Mouse (Mus musculus): ENCODE data around the gene Vhl. TPM values are rescaled to one million over a fixed set of nuclear protein-coding genes. Genes with fewer than 3 reads are reported as not detected.

The Vhl gene
- total RNA-seq (2021) = 10 to 100 TPM; 11.6 to 18.1 TPM

DNA sequence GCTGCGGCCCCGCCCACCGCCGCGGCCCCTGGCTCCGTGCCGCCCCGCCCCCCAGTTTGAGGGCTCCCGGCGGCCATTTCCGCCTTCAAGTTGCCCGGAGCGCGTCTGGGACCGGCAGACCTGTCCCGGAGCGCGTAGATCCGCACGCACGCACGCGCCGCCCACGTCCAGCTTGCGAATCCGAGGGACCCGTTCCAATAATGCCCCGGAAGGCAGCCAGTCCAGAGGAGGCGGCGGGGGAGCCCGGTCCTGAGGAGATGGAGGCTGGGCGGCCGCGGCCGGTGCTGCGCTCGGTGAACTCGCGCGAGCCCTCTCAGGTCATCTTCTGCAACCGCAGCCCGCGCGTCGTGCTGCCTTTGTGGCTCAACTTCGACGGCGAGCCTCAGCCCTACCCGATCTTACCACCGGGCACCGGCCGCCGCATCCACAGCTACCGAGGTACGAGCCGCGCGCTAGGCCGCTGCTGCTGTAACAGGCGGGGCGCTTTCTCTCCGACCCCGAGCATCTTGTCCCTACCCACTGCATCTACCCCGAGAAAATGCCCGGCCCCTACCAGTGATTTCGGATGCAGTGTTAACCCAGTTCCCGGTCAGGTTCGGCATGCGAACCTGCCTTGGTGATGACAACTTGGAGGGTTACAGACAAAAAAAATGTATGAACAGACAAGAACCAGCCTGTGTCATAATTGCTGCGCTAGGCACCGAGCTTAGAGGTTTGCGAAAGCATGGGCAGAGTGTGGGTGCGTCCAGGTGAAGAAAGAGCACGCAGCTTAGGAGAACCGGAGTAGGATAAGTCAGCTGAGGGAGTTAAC is at the start of gene Vhl:
TSS of gene Vhl (plus strand) at position 19 of the 811 bp plus-strand sequence.
- intact Hi-C loops (cut with DNase I) = no loop called here
- DNase-seq = peak; percentile 92

DNA sequence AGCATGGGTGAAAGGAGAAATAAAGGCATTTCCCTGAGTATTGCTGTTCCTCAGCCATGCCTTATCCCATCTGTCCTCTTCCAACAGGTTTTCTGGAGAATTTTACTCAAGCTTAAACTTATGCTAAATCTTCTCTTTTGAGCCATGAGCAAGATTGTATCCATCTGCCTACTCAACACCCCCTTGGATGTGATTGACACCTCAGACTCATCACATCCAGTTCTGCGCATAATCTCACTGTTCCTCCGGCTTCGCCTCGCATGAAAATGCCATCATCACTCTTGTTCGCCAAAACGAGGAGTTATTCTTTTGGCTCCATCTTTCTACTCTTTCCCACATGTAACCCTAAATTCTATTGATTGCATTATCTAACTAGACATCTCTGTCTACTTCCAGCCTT is 47.7 kb upstream of the Vhl start:
- DNase-seq = no peak
- intact Hi-C loops (cut with DNase I) = no loop called here

DNA sequence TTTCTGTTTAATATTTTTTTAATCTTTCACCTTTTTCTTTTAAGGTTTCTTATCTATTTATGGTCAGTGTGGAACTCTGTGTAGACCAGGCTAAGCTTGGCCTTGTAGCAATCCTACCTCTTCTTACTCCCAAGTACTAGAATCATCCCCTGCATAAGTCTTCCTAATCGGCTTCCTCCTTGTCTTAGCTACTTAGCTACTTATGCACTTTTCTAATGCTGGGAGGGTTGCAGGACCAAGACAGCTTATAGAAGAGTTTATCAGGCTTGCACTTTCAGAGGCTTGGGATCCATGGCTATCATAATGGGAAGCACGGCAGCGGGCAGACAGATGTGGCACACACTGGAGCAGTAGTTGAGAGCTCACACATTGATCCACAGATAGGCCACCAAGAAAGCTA is 44.5 kb upstream of the Vhl start:
- no peak for DNase-seq
- intact Hi-C loops (cut with DNase I) = no loop called here

DNA sequence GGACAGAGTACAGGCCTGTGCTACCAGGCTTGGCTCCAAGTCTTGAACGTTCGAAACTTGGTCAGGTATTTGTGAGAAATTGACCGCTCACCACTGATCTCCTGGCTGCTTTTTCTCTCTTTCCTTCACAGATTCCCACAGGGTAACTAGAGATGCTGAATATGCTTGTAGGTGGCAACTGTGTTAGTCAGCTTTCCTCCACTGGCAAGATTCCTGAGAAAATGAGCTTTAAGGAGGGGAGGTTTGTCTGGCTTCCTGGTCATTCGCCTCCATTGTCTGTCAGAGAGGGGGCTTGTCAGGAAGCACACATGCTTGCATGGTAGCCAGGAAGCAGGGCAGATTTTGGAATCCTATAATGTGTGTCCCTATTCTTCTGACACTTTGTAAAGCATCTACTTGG is 40.7 kb upstream of the Vhl start:
- DNase-seq = no peak
- intact Hi-C loops (cut with DNase I) = no loop called here

DNA sequence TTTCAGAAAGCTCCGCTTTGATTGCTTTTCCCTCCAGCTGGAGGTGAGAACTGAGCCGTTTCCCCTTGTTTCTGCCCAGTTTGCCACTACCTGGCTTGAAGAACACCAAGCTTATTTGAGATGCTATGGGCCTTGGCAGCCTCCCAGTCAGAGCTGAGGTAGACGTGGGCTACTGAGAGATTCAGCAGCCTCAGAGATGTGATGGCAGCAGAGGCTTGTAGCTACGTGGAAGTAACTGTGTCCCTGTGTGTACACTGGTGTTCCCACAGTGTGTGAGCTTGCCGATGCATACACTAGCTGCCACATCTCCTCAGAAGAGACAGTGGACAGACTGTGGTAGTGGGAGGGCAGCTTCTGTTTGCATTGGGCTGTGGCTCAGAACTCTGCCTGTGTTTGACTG is 38.7 kb upstream of the Vhl start:
- intact Hi-C loops (cut with DNase I) = no loop called here
- DNase-seq = no peak

DNA sequence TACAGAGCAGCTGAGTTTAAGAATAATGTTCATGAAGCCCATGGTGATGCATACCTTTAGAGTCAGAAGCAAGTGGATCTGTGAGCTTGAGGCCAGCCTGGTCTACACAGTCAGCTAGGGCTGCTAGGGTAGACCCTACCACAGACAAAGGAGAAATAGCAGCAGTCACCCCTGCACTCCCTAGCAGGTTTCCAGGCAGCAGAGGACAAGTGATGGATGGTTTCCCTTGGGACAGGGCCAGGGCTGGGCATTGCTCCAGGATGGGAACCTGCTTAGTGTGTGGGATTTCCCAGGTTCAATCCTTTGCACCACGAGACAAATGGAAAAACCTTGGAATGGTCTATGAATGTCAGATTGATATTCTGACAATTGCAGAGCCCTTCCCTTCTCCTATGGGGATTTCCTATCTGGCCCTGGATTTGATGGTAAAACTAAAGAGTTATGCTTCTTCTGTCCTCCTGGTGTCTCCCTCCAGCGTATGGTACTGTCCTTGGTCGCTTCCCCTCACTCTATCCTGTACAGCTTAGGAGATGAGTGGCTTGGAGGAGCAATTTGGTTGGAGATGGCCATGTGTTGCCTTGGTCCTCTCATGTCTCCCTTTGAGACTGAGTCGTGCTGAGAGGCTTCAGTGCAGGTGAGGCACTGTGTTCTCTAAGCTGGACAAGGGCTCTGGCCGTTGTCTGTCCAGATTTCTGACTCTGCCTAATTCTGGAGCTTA is 37.1 kb upstream of the Vhl start:
- DNase-seq = peak; percentile 26 to 30

DNA sequence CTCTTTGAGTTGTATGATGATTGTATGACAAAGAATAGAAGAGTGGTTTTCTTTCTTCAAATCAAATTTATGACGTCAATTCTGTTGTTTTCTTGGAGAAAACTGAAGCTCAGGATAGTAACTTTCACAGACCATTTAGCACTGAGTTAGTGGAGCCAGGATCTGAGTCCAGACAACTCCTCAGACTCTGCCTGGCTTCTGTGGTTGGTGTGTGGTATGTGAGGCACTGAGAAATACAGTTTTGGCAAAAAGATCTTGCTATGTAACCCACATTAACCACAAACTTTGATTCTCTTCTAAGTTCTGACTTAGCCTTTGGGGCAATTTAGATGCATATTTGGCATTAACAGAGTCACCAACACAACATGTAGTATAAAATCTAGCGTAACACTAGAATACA is 31.1 kb upstream of the Vhl start:
- intact Hi-C loops (cut with DNase I) = no loop called here
- no peak for DNase-seq

More for the DNA sequence above, 37.1 kb upstream of the Vhl start:
- intact Hi-C loops (cut with DNase I) = no loop called here

DNA sequence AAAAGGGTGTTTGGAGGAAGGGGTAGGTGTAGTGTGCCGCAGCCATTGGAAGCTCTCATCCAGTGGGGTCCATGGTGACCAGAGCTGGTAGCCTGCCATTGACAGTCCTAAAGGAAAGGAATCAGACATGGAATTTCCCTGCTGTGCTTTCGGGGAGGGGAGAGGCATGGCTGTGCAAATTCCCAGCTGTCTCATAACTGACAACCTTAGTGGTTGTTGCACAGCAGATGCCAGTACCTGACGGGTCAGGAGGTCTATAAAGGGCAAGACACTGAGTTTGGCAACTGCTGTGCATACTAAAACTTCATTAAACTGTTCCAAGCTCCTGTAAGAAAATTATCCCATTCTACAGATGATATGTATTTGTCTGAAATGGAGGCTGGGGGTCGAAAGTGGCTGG is 25.8 kb upstream of the Vhl start:
- intact Hi-C loops (cut with DNase I) = no loop called here
- no peak for DNase-seq

DNA sequence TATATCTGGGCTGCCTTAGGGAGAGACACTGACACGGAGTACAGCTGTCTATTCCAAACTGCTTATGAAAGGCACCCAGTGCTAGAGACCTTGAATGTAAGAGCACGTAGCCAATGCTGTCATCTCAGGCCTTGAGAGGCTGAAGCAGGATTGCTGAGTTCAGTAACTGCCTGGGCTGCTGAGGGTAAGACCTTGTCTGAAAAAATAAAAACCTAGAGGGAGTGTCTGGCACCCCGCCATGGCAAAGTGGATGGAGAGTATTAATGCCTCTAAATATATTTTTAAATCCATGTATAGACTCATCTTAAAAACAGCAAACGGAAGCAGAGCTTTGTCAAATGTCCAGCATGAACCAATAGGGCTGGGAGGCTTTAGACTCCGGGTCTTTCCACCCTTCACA is 23.9 kb upstream of the Vhl start:
- DNase-seq = no peak
- intact Hi-C loops (cut with DNase I) = no loop called here

DNA sequence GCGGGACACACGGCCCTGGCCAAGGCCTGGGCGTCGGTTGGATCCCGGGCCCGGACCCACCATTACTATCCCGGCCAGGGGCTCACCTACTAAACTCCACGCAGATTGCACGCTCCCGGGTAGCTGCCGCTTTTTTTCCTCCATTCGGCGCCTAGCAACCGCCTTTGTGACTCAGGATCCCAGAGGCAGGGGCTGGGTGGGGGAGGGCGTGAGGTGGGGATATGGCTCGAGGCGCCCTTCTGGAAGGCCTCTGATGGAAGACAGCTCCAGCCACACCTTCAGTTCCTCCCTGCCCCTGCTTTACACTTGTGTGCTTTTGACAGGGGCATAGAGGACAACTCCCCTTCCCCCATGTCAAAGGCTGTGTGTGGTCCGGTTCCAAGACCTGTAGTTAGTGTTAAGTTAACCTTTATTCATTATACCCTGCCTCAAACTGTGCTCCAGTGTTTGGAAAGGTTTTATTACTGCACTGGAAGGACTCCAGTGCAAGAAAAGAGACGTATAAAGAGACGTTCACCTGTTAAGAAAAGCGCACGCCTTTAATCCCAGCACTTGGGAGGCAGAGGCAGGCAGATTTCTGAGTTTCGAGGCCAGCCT is 23.1 kb upstream of the Vhl start, which contains the start of gene Fancd2os:
TSS of gene Fancd2os (minus strand) at position 173 of the 597 bp plus-strand sequence.
- intact Hi-C loops (cut with DNase I) = no loop called here
- no peak for DNase-seq

DNA sequence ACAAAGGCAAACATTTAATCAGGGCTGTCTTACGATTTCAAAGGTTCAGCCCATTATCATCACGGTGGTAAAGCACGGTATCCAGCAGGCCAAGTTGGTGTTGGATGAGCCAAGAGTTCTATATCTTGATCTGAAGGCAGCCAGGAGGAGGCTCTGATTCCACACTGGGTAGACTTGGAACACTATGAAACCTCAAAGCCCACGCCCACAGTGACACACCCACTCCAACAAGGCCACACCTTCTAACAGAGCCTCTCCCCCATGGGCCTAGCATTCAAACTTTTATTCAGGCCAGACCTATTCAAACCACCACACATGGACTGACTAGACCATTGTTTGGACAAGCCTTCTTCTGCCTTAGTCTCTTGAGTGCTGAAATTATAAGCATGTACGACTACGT is 20.9 kb upstream of the Vhl start:
- intact Hi-C loops (cut with DNase I) = no loop called here
- no peak for DNase-seq

DNA sequence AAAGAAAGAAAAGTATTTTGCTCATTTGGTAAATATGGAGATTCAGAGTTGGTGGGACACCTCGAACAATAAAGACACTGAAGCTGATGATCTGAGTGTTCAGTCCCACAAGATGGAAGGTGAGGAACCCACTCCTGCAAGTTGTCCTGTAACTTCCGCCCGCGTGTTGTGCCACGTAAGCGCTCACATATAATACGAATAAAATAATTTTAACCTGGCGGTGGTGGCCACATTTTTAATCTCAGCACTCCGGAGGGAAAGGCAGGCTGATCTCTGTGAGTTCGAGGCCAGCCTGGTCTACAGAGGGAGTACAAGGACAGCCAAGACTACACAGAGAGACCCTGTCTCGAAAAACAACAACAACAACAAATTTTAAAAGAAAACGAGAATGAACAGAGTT is 19.8 kb upstream of the Vhl start:
- DNase-seq = no peak
- intact Hi-C loops (cut with DNase I) = no loop called here

DNA sequence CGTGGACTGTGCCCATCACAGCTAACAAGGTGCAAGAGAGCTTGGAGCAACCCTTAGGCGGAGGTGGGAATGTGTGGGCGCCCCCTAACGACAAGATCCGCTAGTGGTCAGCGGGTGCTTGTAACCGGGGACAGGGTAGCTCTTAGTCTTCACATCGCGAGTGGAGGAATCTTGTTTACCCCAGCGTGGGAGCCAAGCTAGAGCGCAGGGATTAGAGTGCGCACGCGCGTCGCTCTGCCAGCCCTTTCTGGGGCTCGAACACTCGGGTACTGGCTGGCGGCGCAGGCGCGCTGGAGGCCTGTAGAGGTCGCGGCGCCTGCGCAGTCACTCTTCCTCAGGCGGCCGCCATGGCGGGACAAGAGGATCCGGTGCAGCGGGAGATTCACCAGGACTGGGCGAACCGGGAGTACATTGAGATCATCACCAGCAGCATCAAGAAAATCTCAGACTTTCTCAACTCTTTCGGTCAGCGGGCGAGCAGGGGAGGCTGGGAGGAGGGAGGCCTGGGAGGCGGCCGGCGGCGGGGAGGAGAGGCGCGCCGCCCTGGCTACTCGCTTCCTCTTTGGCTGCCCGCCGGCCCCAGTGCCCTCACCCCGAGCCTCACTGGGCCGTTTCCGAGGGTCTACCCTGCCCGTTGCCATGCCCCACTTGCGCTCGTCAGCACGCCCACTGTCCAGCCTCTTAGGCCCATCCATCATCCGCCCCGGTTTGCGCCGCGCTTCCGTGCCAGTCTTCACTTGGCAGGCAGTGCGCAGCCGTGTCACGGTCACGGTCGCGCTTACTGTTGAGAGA is 19.1 kb upstream of the Vhl start, which contains the start of gene Brk1:
TSS of gene Brk1 (plus strand) at position 341 of the 792 bp plus-strand sequence.
- intact Hi-C loops (cut with DNase I) = no loop called here
- DNase-seq = peak; percentile 88 to 91

DNA sequence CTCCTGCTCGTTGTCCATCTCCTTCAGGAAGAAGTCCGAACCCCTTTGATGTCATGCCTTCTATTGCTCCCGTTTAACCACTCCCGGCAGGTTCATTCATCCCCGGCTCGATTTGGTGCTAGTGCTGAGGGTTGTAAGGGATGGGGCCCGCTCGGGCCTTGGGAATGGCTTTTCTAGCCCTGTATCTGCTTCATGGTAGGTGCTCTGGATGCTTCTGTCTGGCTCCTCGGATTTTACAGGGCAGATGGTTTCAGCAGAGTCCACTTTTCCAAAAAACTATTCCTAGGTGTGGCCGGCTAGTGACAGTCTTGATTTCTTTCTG is 18.6 kb upstream of the Vhl start:
- no peak for DNase-seq
- intact Hi-C loops (cut with DNase I) = no loop called here

DNA sequence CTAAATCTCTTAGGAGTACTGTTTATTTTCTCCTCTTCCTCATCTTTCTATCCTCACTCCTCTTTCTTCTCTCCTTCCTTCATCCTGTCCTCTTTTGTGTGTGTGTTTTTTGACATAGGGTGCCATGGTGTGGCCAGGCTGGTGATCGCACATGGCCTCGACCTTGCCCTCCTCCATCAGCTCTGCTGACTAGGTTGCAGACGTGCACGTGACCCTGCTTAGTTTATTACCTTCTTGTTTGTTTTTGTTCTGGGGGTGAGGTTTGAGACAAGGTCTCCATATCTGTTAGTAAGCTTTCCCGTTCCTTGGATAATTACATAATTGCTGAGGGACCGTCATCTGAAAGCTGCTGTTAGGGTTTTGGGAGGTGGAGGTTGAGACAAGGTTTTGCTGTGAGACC is 14.9 kb upstream of the Vhl start:
- DNase-seq = no peak
- intact Hi-C loops (cut with DNase I) = no loop called here

DNA sequence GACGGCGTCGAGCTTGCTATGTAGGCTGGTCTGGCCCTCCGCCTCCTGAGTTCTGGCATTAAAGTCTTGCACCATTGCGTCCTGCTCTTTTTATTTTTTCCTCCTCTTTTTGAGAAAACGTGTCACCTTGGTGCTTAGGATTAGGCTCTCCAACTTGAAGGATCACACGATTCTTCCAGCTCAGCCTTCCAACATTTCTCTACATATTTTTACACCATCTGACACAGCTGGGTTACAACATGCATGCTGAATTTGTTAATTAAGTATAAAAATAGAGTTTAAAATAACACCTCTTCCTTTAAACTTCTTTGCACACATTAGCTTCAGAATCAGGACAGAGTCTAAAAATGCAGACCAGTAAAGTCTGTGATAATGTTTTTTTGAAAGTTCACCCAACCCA is 14.5 kb upstream of the Vhl start:
- DNase-seq = no peak
- intact Hi-C loops (cut with DNase I) = no loop called here

DNA sequence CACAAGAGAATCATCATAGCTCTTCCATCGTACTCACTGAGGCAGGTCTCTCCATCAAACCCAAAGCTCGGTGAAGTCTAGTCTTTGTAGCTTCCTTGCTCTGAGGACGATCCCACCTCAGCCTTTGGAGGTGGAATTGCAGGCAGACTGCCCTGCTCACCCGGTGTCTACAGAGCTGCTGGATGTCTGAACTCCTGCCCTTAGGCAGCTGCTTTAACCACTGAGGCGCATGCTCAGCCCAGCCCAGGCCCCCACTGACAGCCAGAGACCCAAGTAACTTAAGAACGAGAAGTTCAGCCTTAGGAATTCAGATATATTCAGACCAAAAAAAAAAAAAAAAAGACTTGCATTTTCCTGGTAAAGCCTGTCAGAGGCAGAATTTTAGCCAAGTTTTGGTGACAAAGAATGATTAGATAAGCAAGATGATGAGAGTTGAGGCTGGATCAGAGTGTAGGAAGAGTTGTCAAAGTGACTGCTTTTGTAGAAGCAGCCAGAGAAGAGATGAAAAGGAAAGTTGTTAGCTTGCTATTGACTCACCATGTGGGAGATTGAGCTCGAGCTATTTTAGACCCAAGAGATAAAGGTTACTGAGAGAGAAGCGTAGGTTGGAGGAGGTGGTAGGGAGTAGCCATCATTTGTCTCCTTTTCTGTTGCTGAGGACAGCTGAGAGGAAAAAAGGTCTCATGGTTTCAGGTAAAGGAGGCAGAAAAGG is 11.3 kb upstream of the Vhl start:
- intact Hi-C loops (cut with DNase I) = no loop called here

DNA sequence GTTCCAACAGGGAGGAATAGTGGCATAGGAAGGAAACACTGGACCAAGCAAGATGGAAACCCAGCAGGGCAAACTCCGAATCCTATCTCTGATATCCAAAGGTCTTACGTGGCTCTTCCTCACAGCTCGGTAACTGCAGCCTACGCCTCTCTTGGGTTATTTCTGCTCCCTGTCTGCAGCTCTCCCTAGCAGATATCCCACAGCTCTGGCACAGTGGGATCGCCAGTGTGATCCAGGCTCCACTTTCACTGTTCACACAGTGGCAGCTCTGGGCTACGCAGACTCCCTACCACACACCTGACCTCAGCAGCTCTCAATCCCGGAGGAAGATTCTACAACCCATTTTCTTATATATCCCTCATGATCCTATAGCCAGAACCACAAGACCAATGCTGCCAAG is 9.6 kb upstream of the Vhl start:
- intact Hi-C loops (cut with DNase I) = no loop called here
- DNase-seq = no peak

More for the DNA sequence above, 11.3 kb upstream of the Vhl start:
- peak; percentile 23 to 25 for DNase-seq

DNA sequence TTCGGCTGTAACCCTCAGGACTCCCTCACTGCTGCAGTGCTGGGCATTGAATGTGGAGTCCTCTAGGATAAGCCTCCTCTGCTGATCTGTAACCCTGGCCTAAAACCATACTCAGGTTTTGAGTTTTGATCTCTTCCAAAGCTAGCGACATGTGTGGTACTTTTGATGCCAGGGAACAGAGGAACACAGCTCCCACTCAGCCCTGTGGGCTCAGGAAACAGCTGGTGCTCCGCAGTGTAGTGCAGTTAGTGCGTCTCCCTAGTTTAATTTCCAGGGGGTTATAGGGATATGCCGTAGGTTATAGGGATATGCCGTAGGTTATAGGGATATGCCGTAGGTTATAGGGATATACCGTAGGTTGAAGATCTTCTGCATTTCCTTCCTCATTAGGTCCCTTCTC is 8.8 kb upstream of the Vhl start:
- DNase-seq = no peak
- intact Hi-C loops (cut with DNase I) = no loop called here

DNA sequence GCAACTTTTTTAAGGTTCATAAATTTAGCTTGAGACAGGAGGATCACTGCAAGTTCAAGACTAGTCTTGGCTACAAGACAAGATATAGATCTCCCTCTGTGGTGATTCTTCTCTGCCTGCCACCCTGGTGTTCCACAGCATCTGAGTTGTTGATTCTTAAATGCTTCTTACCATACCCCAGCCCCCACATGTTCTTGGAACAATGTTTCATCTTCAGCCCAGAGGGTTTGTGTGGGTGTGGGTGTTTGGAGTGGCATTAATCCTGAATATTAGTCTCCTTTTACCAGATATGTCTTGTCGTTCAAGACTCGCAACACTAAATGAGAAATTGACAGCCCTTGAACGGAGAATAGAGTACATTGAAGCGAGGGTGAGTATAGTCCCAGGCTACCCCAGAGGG is 8.3 kb upstream of the Vhl start:
- intact Hi-C loops (cut with DNase I) = no loop called here
- no peak for DNase-seq

DNA sequence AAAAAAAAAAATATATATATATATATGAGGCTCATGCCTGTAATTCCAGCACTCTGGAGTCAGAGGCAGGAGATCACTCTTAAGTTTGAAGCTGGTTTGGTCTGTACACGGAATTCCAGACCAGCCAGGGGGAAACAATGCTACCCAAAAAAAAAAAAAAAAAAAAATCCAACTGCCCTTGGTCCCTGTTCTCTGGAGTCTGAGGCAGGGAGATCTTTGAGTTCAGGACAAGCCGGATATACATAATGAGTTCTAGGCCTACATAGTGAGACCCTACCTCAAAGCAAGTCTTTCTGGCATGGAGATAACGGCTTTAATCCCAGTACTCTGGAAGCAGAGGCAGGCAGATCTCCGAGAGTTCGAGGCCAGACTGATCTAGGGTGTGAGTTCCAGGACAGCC is 373 bp upstream of the Vhl start:
- DNase-seq = no peak
- intact Hi-C loops (cut with DNase I) = no loop called here

Measured in heart, postnatal 10 days (tissue).